Mouse (Mus musculus) testis, adult 2 months (tissue): ENCODE data around the gene Wbp2nl.

ENCODE experiments used
- CTCF ChIP-seq: fragments of 200-500 bp; IDR thresholded peaks from 2 replicates; pipeline ENCODE4 v1.5.1; 2012; ENCODE audit warnings: low read depth, mild to moderate bottlenecking, inconsistent platforms, low read length, moderate library complexity; ENCODE audit not compliant: control insufficient read depth, insufficient read depth, insufficient replicate concordance
- POLR2A ChIP-seq: fragments of 200-500 bp; IDR thresholded peaks from 2 replicates; pipeline ENCODE4 v1.6.1; 2012; ENCODE audit warnings: low read depth, mild to moderate bottlenecking, inconsistent platforms, low read length, moderate library complexity; ENCODE audit not compliant: control insufficient read depth

DNA sequence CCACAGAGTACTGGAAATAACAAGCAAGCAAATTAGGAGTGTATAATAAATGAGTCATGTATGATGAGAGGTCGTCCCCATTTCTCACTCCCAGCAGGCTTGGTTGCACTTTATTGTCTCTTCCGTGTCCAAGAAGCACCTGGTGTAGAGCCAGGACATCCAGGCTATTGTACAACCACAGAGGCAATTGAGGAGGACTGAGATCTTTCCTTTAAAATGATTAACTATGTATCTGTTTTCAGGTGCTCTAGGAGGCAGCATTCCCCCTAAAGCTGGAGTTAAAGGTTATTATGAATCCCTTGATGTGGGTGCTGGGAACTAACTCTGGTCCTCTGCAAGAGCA is 50.2 kb downstream of the Wbp2nl start:
- TF ChIP-seq CTCF (no peak), POLR2A (no peak)
